ENCODE assay signal across 25 mouse cellular contexts in genomic region chr7:112040271-112040670, GRCm38 (mm10). TPM values are rescaled to one million over a fixed set of nuclear protein-coding genes. Genes with fewer than 3 reads are reported as not detected.
DNase-seq lines count a peak whose midpoint lies in the region; ATAC-seq and TF ChIP-seq lines count a peak whose summit lies in the region.
"Had no signal": no experiment of that assay in that cellular context is flagged by ENCODE, and none has a peak within 500 bp of the region (broad histone marks: within the 10 kb centered on the region; RNA-seq: fewer than 3 reads in every experiment).

No protein-coding gene starts in this region.

- DNase-seq in adrenal gland, adult 2 months: peak; percentile 19
- DNase-seq in adrenal gland, postnatal 14 days: no peak
- DNase-seq in heart, adult 18-20 months: no peak
- DNase-seq in lung, embryonic 14.5 days: no peak
- DNase-seq in lung, postnatal 10 days: no peak
- DNase-seq in kidney, postnatal 4 days: no peak
- DNase-seq: cerebellum, adult 11 months; cerebellum, postnatal 10 days; gastrocnemius, postnatal 25 days; heart, postnatal 36 days; kidney, adult 11 months; layer of hippocampus, adult 9-11 months; lung, adult 18-20 months; retina, postnatal 1 day; right cerebral cortex, postnatal 25 days; spleen, adult 18-20 months had no signal

- H3K27me3 ChIP-seq in heart, embryonic 15.5 days: no peaks in the 10 kb centered on the region
- no peaks in the 10 kb centered on the region for H3K27me3 ChIP-seq in lung, embryonic 14.5 days (ENCODE audit: insufficient read depth, low read length)
- H3K27me3 ChIP-seq: hindbrain, embryonic 13.5 days; kidney, embryonic 15.5 days; limb, embryonic 13.5 days; midbrain, embryonic 12.5 days; neural tube, embryonic 12.5 days had no signal

- no peak overlapping the region for H3K9ac ChIP-seq in heart, embryonic 15.5 days
- H3K9ac ChIP-seq in lung, embryonic 14.5 days: no peak overlapping the region
- H3K9ac ChIP-seq: hindbrain, embryonic 13.5 days; kidney, embryonic 15.5 days; limb, embryonic 13.5 days; midbrain, embryonic 12.5 days; neural tube, embryonic 12.5 days had no signal

- peaks cover 39% of the 10 kb centered on the region for H3K4me1 ChIP-seq in heart, embryonic 15.5 days (replicated peaks)
- H3K4me1 ChIP-seq in lung, embryonic 14.5 days (ENCODE audit: insufficient read depth): no peaks in the 10 kb centered on the region
- H3K4me1 ChIP-seq: forebrain, embryonic 10.5 days; neural tube, embryonic 12.5 days had no signal

- peak overlapping the region; percentile 23; the same call in 1 of the 2 replicates for H3K4me2 ChIP-seq in heart, embryonic 15.5 days
- H3K4me2 ChIP-seq in lung, embryonic 14.5 days: no peak overlapping the region
- H3K4me2 ChIP-seq: hindbrain, embryonic 13.5 days; kidney, embryonic 15.5 days; limb, embryonic 13.5 days; midbrain, embryonic 12.5 days; neural tube, embryonic 12.5 days had no signal

- no peak for ATAC-seq in heart, embryonic 15.5 days (replicated peaks; ENCODE audit: insufficient number of reproducible peaks, insufficient read depth, low FRiP score, low read depth)
- ATAC-seq in lung, embryonic 14.5 days (ENCODE audit: insufficient read depth): no peak
- ATAC-seq in megakaryocyte, adult 5-6 weeks (ENCODE audit: poor library complexity, severe bottlenecking): peak; percentile 11
- ATAC-seq: forebrain, embryonic 16.5 days had no signal

- no peaks in the 10 kb centered on the region for H3K9me3 ChIP-seq in heart, embryonic 15.5 days (replicated peaks)
- H3K9me3 ChIP-seq in lung, embryonic 14.5 days (ENCODE audit: low read depth, low read length): no peaks in the 10 kb centered on the region
- H3K9me3 ChIP-seq: hindbrain, embryonic 13.5 days; kidney, embryonic 15.5 days; limb, embryonic 13.5 days; midbrain, embryonic 12.5 days; neural tube, embryonic 12.5 days had no signal

- no peak for TF ChIP-seq CTCF in lung, embryonic 14.5 days (IDR thresholded peaks at IDR 0.05; ENCODE audit: low read depth)

- H3K36me3 ChIP-seq in heart, embryonic 15.5 days: no peaks in the 10 kb centered on the region
- H3K36me3 ChIP-seq in lung, embryonic 14.5 days (ENCODE audit: insufficient read depth): no peaks in the 10 kb centered on the region
- H3K36me3 ChIP-seq: hindbrain, embryonic 13.5 days; kidney, embryonic 15.5 days; limb, embryonic 13.5 days; midbrain, embryonic 12.5 days; neural tube, embryonic 12.5 days had no signal

- peak overlapping the region; percentile 46 for H3K27ac ChIP-seq in heart, embryonic 15.5 days
- H3K27ac ChIP-seq in lung, embryonic 14.5 days (ENCODE audit: low read depth): 0 out of 2 replicates have a peak overlapping the region, but pooled peaks have one; percentile 4
- H3K27ac ChIP-seq: forebrain, embryonic 10.5 days; hindbrain, embryonic 13.5 days; kidney, embryonic 15.5 days; limb, embryonic 13.5 days; midbrain, embryonic 12.5 days; neural tube, embryonic 12.5 days had no signal

- no peak overlapping the region for H3K4me3 ChIP-seq in heart, embryonic 15.5 days
- no peak overlapping the region for H3K4me3 ChIP-seq in lung, embryonic 14.5 days (ENCODE audit: low read depth, low read length)
- H3K4me3 ChIP-seq: forebrain, embryonic 10.5 days; hindbrain, embryonic 13.5 days; kidney, embryonic 15.5 days; limb, embryonic 13.5 days; midbrain, embryonic 12.5 days; neural tube, embryonic 12.5 days had no signal

RNA-seq across cellular contexts. Expression of gene Usp47, which starts 17.0 kb away (rescaled TPM):
- total RNA-seq in adrenal gland, adult 2 months (2021): 10 to 100 TPM; 58.8 to 64.5 TPM
- polyA plus RNA-seq in adrenal gland, adult 2 months (2012; rRNA removed): 4.3 and 5.2 TPM in 2 replicates
- 62.6 and 63.0 TPM in 2 replicates for total RNA-seq in adrenal gland, postnatal 14 days (2021)
- polyA plus RNA-seq in heart, embryonic 15.5 days (2015; fragmentation: Nextera tagmentation; extraction: Ambion mirVana): 55.1 and 58.9 TPM in 2 replicates
- 10 to 100 TPM; 83.2 to 89.4 TPM for total RNA-seq in heart, adult 18-20 months (2021)
- polyA plus RNA-seq in lung, embryonic 14.5 days (2014; fragmentation: Nextera tagmentation; extraction: Ambion mirVana): 91.1 and 92.1 TPM in 2 replicates
- total RNA-seq in megakaryocyte, adult 5-6 weeks (2015): 46.7 and 50.4 TPM in 2 replicates
- 106 and 112 TPM in 2 replicates for total RNA-seq in megakaryocyte, adult 5-6 weeks (2017)
